Mouse (Mus musculus) stomach, embryonic 16.5 days (tissue): ENCODE results near the gene Gm49320. TPM values are rescaled to one million over a fixed set of nuclear protein-coding genes. Genes with fewer than 3 reads are reported as not detected.

Experiments used
- ATAC-seq: fragments of 200-750 bp; cut with Nextera tagmentation; 2 replicates; pipeline ENCODE4 v1.8.0; 2017; ENCODE audit warnings: moderate number of reproducible peaks, moderate TSS enrichment; ENCODE audit not compliant: insufficient read depth, low FRiP score
- H3K27ac ChIP-seq: fragments of 300-500 bp; sonication (generic); 2 replicates; pipeline ENCODE4 v1.5.1; 2014; ENCODE audit warnings: low read length
- H3K27me3 ChIP-seq: fragments of 300-500 bp; sonication (generic); 2 replicates; pipeline ENCODE4 v1.6.1; 2014; ENCODE audit warnings: low read length, control low read depth, mixed read lengths; ENCODE audit not compliant: control insufficient read depth, insufficient read depth
- H3K36me3 ChIP-seq: fragments of 300-500 bp; sonication (generic); 2 replicates; pipeline ENCODE4 v1.6.1; 2014; ENCODE audit warnings: low read length; ENCODE audit not compliant: control insufficient read depth, insufficient read depth
- H3K4me1 ChIP-seq: fragments of 300-500 bp; sonication (generic); 2 replicates; pipeline ENCODE4 v1.6.1; 2014; ENCODE audit warnings: low read length, control low read depth, mixed read lengths; ENCODE audit not compliant: control insufficient read depth, insufficient read depth
- H3K4me2 ChIP-seq: fragments of 300-500 bp; sonication (generic); 2 replicates; pipeline ENCODE4 v1.6.1; 2014; ENCODE audit warnings: low read depth, low read length, mixed read lengths
- H3K4me3 ChIP-seq: fragments of 300-500 bp; sonication (generic); replicated peaks from 2 replicates; pipeline ENCODE4 v1.5.1; 2014; ENCODE audit warnings: mild to moderate bottlenecking, low read length
- H3K9ac ChIP-seq: fragments of 300-500 bp; sonication (generic); 2 replicates; pipeline ENCODE4 v1.6.1; 2014; ENCODE audit warnings: low read length
- H3K9me3 ChIP-seq: fragments of 300-500 bp; sonication (generic); replicated peaks from 2 replicates; pipeline ENCODE4 v1.6.1; 2016; ENCODE audit warnings: low read length, control low read depth; ENCODE audit not compliant: control insufficient read depth
- WGBS: fragments of 180-500 bp; shearing (Covaris S2); extraction: QIAGEN DNeasy Blood & Tissue Kit; methylation state at CpG from one replicate; pipeline ENCODE4 v1.1.7; 2014; 5-methylcytosine and 5-hydroxymethylcytosine counted together
- polyA plus RNA-seq: library from polyadenylated mRNA; unstranded; fragments of >200 nt; fragmentation: Nextera tagmentation; extraction: Ambion mirVana; gene quantifications from 2 replicates; pipeline ENCODE4 v1.2.1, GENCODE M21; 2015

Gene Gm49320
- polyA plus RNA-seq, 1 experiment from 2014 or later: 0.79 TPM

- Histone ChIP-seq H3K27me3 (no peaks in the 10 kb centered on the region), H3K9me3 (no peaks in the 10 kb centered on the region), H3K4me2 (no peak overlapping the region), H3K36me3 (peaks cover 14% of the 10 kb centered on the region), H3K9ac (no peak overlapping the region), H3K27ac (no peak overlapping the region), H3K4me3 (no peak overlapping the region), H3K4me1 (no peaks in the 10 kb centered on the region)
- ATAC-seq: no peak
- 88% methylated on average over 5 of the region's 5 CpGs for WGBS
Measured at GRCm38 (mm10) chr8:4292738-4293137, 54.1 kb downstream of the Gm49320 start.

DNA sequence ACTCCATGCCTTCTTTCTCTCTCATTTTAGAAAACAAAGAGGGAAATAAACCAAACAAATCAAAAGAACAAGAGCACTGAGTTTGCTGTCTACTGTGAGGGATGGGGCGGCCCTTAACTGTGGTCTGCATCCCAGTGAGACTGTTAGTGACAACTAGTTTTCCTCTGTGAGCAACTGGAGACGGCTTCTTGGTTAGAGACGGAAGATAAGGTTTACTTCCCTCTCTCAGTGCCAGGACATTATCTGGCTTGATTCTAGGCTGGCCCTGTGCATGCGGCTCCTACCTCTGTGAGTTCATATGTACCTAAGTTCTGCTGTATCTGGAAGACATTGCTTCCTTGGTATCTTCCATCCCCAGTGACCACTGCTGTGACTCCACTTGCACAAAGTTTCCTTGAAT lies 59.2 kb downstream of the Gm49320 start:
- Histone ChIP-seq H3K4me1 (no peaks in the 10 kb centered on the region), H3K4me3 (no peak overlapping the region), H3K36me3 (peaks cover 37% of the 10 kb centered on the region), H3K9ac (no peak overlapping the region), H3K27ac (no peak overlapping the region), H3K9me3 (no peaks in the 10 kb centered on the region), H3K4me2 (no peak overlapping the region), H3K27me3 (no peaks in the 10 kb centered on the region)
- WGBS: 87% methylated on average over 4 of the region's 4 CpGs
- ATAC-seq: no peak

Other genes with a start within 250 kb of the Gm49320 start
- gene Cd209f, start 133.0 kb upstream of the Gm49320 start, polyA plus RNA-seq: 0.12 and 0.26 TPM in 2 replicates
- gene Cd209g, start 104.8 kb upstream of the Gm49320 start, polyA plus RNA-seq: not detected in 2 replicates
- gene Evi5l, start 72.3 kb upstream of the Gm49320 start, polyA plus RNA-seq: 18.9 and 22.2 TPM in 2 replicates
- 2.4 and 2.7 TPM in 2 replicates for gene Prr36, start 21.4 kb upstream of the Gm49320 start, polyA plus RNA-seq
- 6.1 and 9.2 TPM in 2 replicates for gene Lrrc8e, start 12.0 kb upstream of the Gm49320 start, polyA plus RNA-seq
- 19.8 and 23.8 TPM in 2 replicates for gene Map2k7, start 125 bp upstream of the Gm49320 start, polyA plus RNA-seq
- 3.0 and 4.9 TPM in 2 replicates for gene Tgfbr3l, start 9.3 kb downstream of the Gm49320 start, polyA plus RNA-seq
- 41.6 and 41.8 TPM in 2 replicates for gene Snapc2, start 14.2 kb downstream of the Gm49320 start, polyA plus RNA-seq
- gene Ctxn1, start 20.4 kb downstream of the Gm49320 start, polyA plus RNA-seq: 65.9 and 67.9 TPM in 2 replicates
- 64.9 and 67.2 TPM in 2 replicates for gene Timm44, start 37.0 kb downstream of the Gm49320 start, polyA plus RNA-seq
- gene Ccl25, start 86.3 kb downstream of the Gm49320 start, polyA plus RNA-seq: 21.5 and 27.1 TPM in 2 replicates
- gene Elavl1, start 86.5 kb downstream of the Gm49320 start, polyA plus RNA-seq: 160 and 166 TPM in 2 replicates